Mouse (Mus musculus): Measurements from ENCODE around the gene Rbm20.

The Rbm20 gene

GRCm38 (mm10) chr19:53881786-53882185, 204.7 kb downstream of the Rbm20 start:
- DNase-seq (ENCODE audit: extremely low spot score) = no peak

DNA sequence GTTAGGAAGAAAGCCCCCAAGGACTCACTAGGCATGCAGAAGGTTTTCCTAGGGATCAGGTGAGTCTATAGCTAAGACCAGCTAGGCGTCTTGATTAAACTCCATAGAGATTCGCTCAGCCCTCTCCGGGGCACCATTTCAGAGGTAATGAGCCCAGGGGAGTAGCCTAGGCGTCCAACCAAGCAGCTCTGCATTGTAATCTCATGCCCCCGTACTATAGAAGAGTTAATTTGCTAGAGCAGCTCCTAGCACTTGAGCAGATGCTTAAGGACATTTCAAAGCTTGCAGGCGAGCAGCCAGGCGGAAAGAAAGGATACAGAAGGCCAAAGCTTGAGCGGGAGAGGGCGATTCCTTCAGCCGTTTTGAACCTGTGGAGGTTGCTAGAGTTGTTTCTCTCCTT, 208.3 kb downstream of the Rbm20 start:
- DNase-seq (ENCODE audit: extremely low spot score) = no peak

DNA sequence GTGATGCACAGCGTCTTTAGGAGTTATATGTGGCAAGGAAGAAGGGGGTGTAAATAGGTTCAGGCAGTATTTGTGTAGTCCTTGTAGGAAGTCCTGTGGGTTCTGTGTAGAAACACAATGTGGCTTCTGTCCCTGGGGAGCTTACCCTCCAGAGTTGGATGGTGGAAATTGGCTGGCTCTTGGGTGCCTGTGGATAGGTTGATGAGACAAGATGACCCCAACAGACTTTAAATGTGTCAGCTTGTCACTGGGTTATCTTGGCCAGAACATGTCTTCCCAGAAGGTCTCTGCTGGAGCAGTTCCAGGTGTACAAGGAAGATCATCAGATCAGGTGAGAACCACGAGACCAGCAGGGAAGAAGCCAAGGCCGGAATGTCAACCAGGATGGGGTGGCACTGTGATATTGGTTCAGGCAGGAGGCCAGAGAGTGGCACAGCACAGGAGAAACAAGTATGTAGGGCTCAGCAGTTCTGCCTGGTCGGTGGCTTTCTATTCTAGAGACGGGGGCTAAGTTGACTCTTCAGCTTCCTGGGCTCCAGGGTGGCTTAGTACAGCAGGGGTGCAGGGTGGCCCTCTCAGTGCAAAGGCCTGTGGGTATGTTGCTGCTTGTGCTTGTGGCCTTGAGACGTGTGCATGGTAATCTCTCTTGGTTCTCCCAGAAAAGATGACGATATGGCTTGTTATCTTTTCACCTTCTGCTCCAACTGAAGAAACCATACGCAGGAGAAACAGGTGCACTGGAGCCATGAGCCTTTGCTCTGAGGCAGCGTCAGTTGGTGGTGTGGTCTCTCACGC, 209.7 kb downstream of the Rbm20 start:
- DNase-seq (ENCODE audit: extremely low spot score) = no peak

DNA sequence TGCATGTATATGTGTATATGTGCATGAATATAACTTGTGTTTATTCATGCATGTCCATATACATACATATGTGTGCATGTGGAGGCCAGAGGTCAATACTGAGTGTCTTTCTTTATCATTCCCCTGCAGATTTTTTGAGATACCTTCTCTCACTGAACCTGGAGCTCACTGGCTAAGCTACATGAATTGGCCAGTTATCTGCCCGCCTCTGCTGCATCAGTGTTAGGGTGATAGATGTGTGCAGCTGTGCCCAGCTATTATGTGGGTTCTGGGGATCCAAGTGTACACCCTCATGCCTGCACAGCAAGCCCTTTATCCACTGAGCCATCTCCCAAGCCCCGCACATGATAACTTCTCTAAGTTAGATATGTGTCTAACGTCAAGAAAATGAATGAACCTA, 210.7 kb downstream of the Rbm20 start:
- DNase-seq (ENCODE audit: extremely low spot score) = no peak

- DNase-seq (ENCODE audit: extremely low spot score) = no peak
Observed at GRCm38 (mm10) chr19:53888331-53888730, 211.2 kb downstream of the Rbm20 start.

- DNase-seq (ENCODE audit: extremely low spot score) = no peak
Observed at GRCm38 (mm10) chr19:53889555-53889954, 212.4 kb downstream of the Rbm20 start.

GRCm38 (mm10) chr19:53890274-53890673, 213.2 kb downstream of the Rbm20 start:
- no peak for DNase-seq (ENCODE audit: extremely low spot score)

DNA sequence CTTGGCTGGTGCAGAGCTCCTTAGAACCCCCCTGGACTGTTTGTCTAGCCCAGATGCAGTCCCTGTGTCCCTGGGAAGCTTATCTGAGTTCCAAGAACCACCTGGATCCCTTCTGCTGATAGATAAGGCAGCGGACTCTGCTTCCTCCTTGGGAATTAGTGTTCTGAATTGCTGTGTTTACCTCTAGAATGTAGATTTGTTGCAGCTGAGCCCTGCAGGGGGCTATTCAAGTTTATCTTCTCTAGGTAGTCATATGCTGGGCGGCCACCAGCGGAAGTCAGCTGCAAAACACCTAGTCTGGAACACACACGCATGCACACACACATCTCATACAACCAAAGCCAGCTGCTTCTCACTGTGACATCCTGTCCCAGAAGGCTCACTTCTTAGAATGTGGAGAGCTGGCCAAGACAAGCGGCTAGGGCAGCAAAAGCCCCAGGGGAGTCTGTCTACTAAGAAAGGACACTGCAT, 213.7 kb downstream of the Rbm20 start:
- DNase-seq (ENCODE audit: extremely low spot score) = no peak

- no peak for DNase-seq (ENCODE audit: extremely low spot score)
Observed at GRCm38 (mm10) chr19:53891569-53891968, 214.5 kb downstream of the Rbm20 start.

GRCm38 (mm10) chr19:53892061-53892460, 215.0 kb downstream of the Rbm20 start, which contains the start of gene Pdcd4:
Pdcd4 (plus strand) TSS chr19:53892231.
- no peak for DNase-seq (ENCODE audit: extremely low spot score)

DNA sequence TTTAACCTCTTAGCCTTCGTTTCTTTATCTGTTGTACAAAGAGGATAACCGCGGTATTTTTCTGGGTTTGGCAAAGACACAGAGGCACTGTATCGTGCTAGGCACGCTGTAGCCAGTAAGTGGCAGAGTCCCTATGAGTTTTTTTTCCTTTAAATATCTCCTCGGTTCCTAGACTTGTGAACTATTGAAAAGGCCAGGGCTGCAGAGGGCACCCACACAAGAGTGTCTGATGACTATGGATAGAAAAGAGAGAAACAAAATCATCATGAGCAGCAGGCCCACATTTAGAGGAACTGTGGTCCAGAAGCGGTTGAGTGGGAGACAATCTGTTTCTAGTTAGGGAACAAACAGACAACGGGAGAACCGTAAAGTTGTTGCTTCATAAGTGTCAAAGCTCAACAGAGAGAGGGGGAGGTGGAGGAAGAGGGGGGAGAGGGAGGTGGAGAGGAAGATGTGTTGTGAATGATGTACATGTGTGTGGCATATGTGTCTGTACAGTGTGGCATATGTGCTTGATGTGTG, 215.8 kb downstream of the Rbm20 start:
- DNase-seq (ENCODE audit: extremely low spot score) = no peak

DNA sequence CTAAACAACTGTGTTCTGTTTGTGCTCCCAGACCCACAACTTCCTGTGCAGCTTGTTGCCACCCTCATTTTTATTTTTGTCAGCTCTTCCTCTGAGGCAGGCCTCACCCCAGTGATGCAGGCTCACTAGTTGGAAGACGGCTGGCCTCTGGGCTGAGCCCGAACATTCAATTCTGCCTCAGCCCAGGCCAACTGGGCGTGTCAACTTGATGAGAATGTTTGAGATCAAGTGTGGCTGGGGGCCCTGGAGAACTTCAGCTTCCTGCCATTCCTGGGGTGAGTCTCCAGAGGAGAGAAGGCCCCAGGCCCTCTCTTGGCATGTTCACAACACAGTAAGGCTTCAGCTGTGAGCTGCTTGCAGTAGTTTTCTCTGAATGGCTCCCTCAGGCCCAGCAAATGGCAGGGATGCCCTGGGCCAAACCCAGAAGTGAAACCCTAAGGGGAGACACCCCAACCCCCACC, 216.6 kb downstream of the Rbm20 start:
- DNase-seq (ENCODE audit: extremely low spot score) = no peak

DNA sequence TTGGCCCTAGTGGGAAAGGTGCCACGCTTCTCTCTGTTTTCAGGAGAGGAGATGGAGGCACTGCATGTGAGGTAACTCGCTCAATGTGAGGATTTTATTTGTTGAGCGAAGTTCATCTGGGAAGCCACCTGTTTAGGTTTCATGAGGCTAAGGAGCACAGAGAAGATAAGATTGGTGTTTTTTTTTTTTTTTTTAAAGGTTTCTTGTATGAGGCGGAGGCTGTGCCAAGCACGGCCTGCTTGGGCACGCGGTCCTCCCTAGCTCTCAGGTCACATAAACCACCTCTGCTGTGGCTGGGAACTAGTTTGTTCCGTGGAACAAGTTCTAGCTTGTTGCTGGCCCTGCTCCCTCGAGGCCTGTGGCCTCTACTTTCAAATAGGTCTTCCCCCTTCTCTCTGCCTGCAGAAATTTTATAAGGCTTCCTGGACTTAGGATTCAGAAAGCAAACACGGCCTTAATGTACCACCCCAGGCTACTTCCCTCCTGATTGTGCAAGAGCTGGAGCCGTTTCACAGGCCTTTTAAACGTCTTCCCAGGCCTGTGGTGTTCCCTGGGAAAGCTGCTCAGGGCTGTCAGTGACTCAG, 217.5 kb downstream of the Rbm20 start:
- no peak for DNase-seq (ENCODE audit: extremely low spot score)

GRCm38 (mm10) chr19:53898046-53898445, 220.9 kb downstream of the Rbm20 start:
- no peak for DNase-seq (ENCODE audit: extremely low spot score)

DNA sequence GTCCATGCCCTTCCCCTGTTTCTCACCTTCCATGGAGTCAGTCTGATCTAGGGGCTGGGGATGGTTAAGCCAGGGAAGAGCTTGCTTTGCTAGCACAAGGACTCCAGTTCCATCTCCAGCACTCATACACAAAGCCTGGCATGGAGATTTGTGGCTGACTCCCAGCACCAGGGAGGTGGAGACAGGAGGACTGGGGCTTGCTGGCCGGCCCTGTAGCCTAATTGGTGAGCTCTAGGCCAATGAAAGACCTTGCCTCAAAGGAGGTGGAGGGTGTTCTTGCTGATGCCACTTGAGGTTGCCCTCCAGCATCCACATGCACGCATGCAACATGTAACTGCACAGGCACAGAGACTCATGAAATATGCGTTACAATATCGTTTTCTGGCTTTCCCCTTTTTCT, 221.4 kb downstream of the Rbm20 start:
- no peak for DNase-seq (ENCODE audit: extremely low spot score)

- no peak for DNase-seq (ENCODE audit: extremely low spot score)
Observed at GRCm38 (mm10) chr19:53898970-53899900, 222.1 kb downstream of the Rbm20 start.

DNA sequence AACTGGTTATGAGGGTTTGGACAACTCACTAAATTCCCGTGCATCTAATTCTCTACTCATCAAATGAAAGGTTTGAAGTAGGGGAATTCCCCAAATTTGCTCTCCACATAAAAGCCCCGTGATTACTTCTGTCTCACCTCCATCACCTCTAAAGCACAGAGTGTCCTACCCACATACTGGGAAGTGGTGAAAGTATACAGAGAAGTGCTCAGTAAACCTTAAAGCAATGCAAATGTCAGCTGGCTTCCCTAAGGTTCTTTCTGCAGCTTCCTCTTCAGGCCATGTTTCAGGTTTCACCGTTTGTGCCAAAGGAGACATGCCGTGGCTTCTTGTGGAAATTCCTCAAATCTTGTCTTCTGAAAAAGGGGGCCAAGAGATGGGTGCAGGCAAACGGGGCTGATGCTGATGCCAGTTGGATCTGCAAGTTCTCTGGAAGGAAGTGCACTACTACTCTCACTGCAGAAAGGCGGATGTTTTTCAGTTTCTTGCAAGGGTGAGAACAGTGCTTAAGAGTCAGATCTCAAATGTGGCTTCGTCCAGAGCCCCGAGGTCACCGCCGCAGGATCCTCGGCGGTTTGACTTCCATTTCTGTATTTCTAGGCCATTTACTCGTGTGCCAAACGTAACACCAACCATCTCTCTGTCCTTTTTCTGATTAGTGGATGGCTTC, 223.0 kb downstream of the Rbm20 start:
- no peak for DNase-seq (ENCODE audit: extremely low spot score)

DNA sequence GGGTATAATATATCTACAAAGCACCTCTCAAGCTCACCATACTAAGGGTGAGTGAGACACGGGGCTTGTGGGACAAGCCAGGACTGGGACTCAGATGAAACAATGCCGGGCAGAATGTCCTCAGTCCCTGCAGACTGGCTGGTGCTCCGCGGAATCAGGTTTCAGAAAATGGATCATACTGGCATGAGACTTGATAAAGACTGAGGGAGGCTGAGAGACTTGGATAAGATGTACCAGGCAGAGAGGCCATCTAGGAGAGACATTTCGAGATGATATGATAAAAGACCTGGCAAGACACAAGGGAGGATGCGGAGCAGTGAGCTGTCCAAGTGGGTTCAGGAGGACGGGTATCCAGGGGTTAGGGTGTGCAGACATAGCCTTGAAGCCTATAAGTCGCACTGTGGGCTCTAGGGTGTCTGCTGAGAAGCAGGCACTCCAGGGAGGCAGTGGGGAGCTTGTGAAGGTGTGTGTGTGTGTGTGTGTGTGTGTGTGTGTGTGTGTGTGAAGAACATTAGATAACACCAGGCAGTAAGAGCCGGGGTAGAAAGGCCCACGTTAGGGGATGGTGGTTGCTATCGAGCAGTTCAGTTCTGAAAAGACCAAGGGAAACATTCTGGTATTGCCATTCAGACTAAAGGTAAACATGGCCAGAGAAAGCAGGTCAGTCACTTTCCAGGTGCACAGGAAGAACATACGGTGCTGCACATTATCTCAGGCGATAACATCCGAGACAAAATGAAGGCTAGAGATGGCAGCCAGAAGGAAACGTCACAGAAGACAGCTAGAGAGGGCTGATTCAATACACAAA, 225.0 kb downstream of the Rbm20 start:
- no peak for DNase-seq (ENCODE audit: extremely low spot score)

DNA sequence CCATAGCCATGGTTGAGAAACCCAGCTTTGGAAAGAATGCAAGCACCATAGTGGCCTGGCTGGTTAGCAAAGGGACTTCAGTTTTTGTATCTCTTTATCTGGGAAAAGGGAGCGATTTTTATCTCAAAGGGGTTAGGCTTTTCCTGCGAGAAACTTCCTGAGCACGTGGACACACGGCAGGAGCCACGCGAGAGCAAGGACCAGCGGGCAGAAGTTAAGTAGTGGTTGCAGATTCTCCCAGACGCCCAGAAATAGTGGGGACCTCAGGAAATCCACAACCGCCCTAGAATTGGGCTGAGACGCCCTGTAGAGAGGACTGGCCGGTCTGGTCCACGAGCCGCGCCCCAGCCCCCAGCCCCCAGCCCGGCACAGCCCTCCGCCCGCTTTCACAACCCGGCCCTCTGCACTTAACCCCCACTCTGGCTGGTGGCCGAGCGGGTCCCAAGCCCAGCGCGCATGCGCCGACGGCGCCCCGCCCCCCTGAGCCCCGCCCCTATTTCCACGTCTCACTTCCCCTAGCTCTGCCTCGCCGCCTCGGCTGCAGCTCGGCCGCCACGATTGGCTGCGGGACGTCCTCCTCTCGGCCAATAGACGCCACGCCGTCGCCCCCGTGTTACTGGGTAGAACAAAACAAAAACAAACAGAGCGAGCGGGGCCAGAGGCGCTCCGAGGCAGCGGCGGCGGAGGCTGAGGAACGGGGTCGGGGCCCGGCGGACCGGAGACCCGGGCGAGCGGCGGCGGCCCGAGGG, 225.8 kb downstream of the Rbm20 start:
- DNase-seq (ENCODE audit: extremely low spot score) = peak; percentile 99

Measured in embryo, embryonic 9.5 days (tissue).